Mouse (Mus musculus) olfactory bulb, adult 2 months (tissue): ENCODE measurements at regions not wholly inside any gene's neighbourhood (a gene's known extent, or its start where the extent isn't known, plus 50 kb on each side); places are given as distances from the start of the nearest gene placed in this dataset.

Source experiments
- CTCF ChIP-seq: fragments of 200-500 bp; IDR thresholded peaks from 2 replicates; pipeline ENCODE4 v1.5.1; 2012; ENCODE audit warnings: low read depth, mild to moderate bottlenecking, low read length, moderate library complexity; ENCODE audit not compliant: insufficient read depth
- POLR2A ChIP-seq: fragments of 200-500 bp; IDR thresholded peaks from 2 replicates; pipeline ENCODE4 v1.6.1; 2012; ENCODE audit warnings: mild to moderate bottlenecking, low read depth, low read length, moderate library complexity; ENCODE audit not compliant: insufficient read depth

DNA sequence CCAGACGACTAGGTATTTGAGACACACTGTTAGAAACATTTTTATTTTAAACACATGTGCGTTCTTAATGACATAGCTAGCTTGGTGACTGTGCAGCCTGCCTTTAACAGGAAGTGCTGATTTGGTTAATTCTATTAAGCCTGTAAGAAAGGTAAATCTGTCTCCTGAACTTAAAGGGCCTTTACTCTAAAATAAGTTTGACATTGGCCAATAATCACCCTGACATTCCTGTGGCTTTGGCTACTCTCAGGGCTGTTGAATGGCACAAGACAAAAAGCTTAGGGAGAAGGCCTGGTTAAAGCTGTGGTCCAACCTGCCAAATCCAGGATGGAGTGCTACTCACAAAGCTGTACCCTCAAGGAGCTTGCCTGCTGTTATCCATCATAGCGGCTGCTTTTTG lies 201.0 kb upstream of the Rspo3 start:
- TF ChIP-seq CTCF = no peak
- TF ChIP-seq POLR2A = no peak
